ENCODE assay signal across 15 mouse cellular contexts in the genomic region with DNA sequence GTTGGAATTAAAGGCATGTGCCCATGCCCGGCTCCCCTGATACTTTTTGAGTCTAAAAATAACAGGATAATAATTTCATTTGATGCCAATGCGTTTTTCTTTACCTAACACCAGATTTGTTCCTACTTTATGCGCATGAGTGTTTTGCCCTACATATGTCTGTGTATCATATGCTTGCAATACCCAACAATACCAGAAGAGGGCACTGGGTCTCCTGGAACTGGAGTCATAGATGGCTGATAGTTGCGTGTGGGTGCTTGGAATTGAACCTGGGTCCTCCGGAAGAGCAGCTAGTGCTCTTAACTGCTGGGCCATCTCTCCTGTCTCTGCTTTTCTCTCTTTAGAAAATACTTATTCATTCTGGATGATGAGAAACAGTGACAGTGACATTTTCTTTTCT.
DNase-seq lines count a peak whose midpoint lies in the region; ATAC-seq and TF ChIP-seq lines count a peak whose summit lies in the region.
"Had no signal": no experiment of that assay in that cellular context is flagged by ENCODE, and none has a peak within 500 bp of the region (broad histone marks: within the 10 kb centered on the region; RNA-seq: fewer than 3 reads in every experiment).

No protein-coding gene starts in this region.

- H3K4me1 ChIP-seq in hindbrain, postnatal 0 days (ENCODE audit: insufficient read depth, low read length), result no peaks in the 10 kb centered on the region
- no peaks in the 10 kb centered on the region for H3K4me1 ChIP-seq in hindbrain, embryonic 10.5 days (replicated peaks)
- H3K4me1 ChIP-seq in heart, embryonic 12.5 days (replicated peaks), result no peaks in the 10 kb centered on the region
- no peaks in the 10 kb centered on the region for H3K4me1 ChIP-seq in embryonic facial prominence, embryonic 10.5 days
- H3K4me1 ChIP-seq: forebrain, embryonic 13.5 days; liver, embryonic 13.5 days; neural tube, embryonic 15.5 days had no signal

- H3K27ac ChIP-seq in hindbrain, postnatal 0 days, result no peak overlapping the region
- no peak overlapping the region for H3K27ac ChIP-seq in hindbrain, embryonic 10.5 days
- H3K27ac ChIP-seq in heart, embryonic 12.5 days (ENCODE audit: poor library complexity, severe bottlenecking), result no peak overlapping the region
- H3K27ac ChIP-seq in embryonic facial prominence, embryonic 10.5 days (replicated peaks), result no peak overlapping the region
- H3K27ac ChIP-seq: forebrain, embryonic 13.5 days; liver, embryonic 13.5 days; neural tube, embryonic 15.5 days had no signal

- no peak overlapping the region for H3K4me2 ChIP-seq in hindbrain, postnatal 0 days (ENCODE audit: low read depth, low read length)
- no peak overlapping the region for H3K4me2 ChIP-seq in heart, embryonic 12.5 days
- H3K4me2 ChIP-seq: forebrain, embryonic 13.5 days; liver, embryonic 13.5 days; neural tube, embryonic 15.5 days had no signal

- WGBS in hindbrain, postnatal 0 days, result 89% methylated on average over 5 of the region's 5 CpGs
- WGBS in hindbrain, embryonic 10.5 days, result 92% methylated on average over 5 of the region's 5 CpGs
- 84% methylated on average over 5 of the region's 5 CpGs for WGBS in heart, embryonic 12.5 days
- WGBS in embryonic facial prominence, embryonic 10.5 days, result 87% methylated on average over 5 of the region's 5 CpGs

- H3K9me3 ChIP-seq in hindbrain, postnatal 0 days (ENCODE audit: low read length), result no peaks in the 10 kb centered on the region
- peaks cover 9% of the 10 kb centered on the region; the same call in 1 of the 2 replicates for H3K9me3 ChIP-seq in hindbrain, embryonic 10.5 days
- H3K9me3 ChIP-seq in heart, embryonic 12.5 days (replicated peaks), result peaks cover 10% of the 10 kb centered on the region
- H3K9me3 ChIP-seq in embryonic facial prominence, embryonic 10.5 days, result peaks cover 8% of the 10 kb centered on the region; the same call in 1 of the 2 replicates
- H3K9me3 ChIP-seq: neural tube, embryonic 15.5 days had no signal

- H3K36me3 ChIP-seq in hindbrain, postnatal 0 days (ENCODE audit: insufficient read depth, low read length), result no peaks in the 10 kb centered on the region
- H3K36me3 ChIP-seq in hindbrain, embryonic 10.5 days, result no peaks in the 10 kb centered on the region
- no peaks in the 10 kb centered on the region for H3K36me3 ChIP-seq in heart, embryonic 12.5 days
- no peaks in the 10 kb centered on the region for H3K36me3 ChIP-seq in embryonic facial prominence, embryonic 10.5 days (replicated peaks)
- H3K36me3 ChIP-seq: liver, embryonic 13.5 days; neural tube, embryonic 15.5 days had no signal

- no peak overlapping the region for H3K9ac ChIP-seq in hindbrain, postnatal 0 days (replicated peaks; ENCODE audit: low read length)
- H3K9ac ChIP-seq in heart, embryonic 12.5 days, result no peak overlapping the region
- H3K9ac ChIP-seq: forebrain, embryonic 13.5 days; liver, embryonic 13.5 days; neural tube, embryonic 15.5 days had no signal

- no peaks in the 10 kb centered on the region for H3K27me3 ChIP-seq in hindbrain, postnatal 0 days (ENCODE audit: insufficient read depth, low read length)
- no peaks in the 10 kb centered on the region for H3K27me3 ChIP-seq in hindbrain, embryonic 10.5 days (ENCODE audit: insufficient read depth, poor library complexity, severe bottlenecking)
- H3K27me3 ChIP-seq in heart, embryonic 12.5 days (replicated peaks), result no peaks in the 10 kb centered on the region
- no peaks in the 10 kb centered on the region for H3K27me3 ChIP-seq in embryonic facial prominence, embryonic 10.5 days (replicated peaks; ENCODE audit: low read depth, poor library complexity, severe bottlenecking)
- H3K27me3 ChIP-seq: forebrain, embryonic 13.5 days; liver, embryonic 13.5 days; neural tube, embryonic 15.5 days had no signal

- DNase-seq in hindbrain, postnatal 0 days (ENCODE audit: low spot score), result no peak
- DNase-seq in hindbrain, embryonic 10.5 days (ENCODE audit: low spot score), result no peak
- peak; percentile 10 for DNase-seq in lung, postnatal 36 days
- DNase-seq in lung, postnatal 10 days, result no peak
- peak; percentile 47 for DNase-seq in ES-CJ7 (ENCODE audit: low read depth, low spot score)
- DNase-seq in naive thymus-derived CD4-positive, alpha-beta T cell, adult 2 months (ENCODE audit: low read depth), result peak; percentile 3
- no peak for DNase-seq in embryonic facial prominence, embryonic 10.5 days (ENCODE audit: low spot score)
- DNase-seq: cerebellum, adult 11 months; gastrocnemius, postnatal 10 days; kidney, adult 18-20 months; liver, embryonic 13.5 days; retina, postnatal 1 day had no signal

- no peak for ATAC-seq in hindbrain, postnatal 0 days
- ATAC-seq in heart, embryonic 12.5 days (ENCODE audit: insufficient number of reproducible peaks, low FRiP score), result no peak
- ATAC-seq: forebrain, embryonic 13.5 days had no signal

- TF ChIP-seq CTCF in hindbrain, postnatal 0 days (IDR thresholded peaks at IDR 0.05; ENCODE audit: low read depth), result peak; percentile 27; the same call in 1 of the 2 replicates

- no peak overlapping the region for H3K4me3 ChIP-seq in hindbrain, postnatal 0 days (ENCODE audit: low read length)
- no peak overlapping the region for H3K4me3 ChIP-seq in hindbrain, embryonic 10.5 days
- no peak overlapping the region for H3K4me3 ChIP-seq in heart, embryonic 12.5 days
- H3K4me3 ChIP-seq in embryonic facial prominence, embryonic 10.5 days, result no peak overlapping the region
- H3K4me3 ChIP-seq: forebrain, embryonic 13.5 days; liver, embryonic 13.5 days; neural tube, embryonic 15.5 days had no signal

Comparison
In these comparisons a context has a peak if more than half of its experiments do, and no peak if none do; other contexts are left out.
1. DNase-seq: peak in lung, postnatal 36 days (single experiment), ES-CJ7 (single experiment) and naive thymus-derived CD4-positive, alpha-beta T cell, adult 2 months (single experiment); none in hindbrain, postnatal 0 days (single experiment), hindbrain, embryonic 10.5 days (single experiment), lung, postnatal 10 days (single experiment) and embryonic facial prominence, embryonic 10.5 days (single experiment).